Mouse (Mus musculus) layer of hippocampus, adult 9-11 months (tissue): ENCODE results near the gene Rbfox1.

Experiments
- DNase-seq: peaks from one replicate; pipeline ENCODE4 v3.0.0; 2022

Rbfox1 gene

GRCm38 (mm10) chr16:6247569-6247968 lies 362.4 kb downstream of the Rbfox1 start:
- no peak for DNase-seq

GRCm38 (mm10) chr16:6264557-6264956 lies 379.4 kb downstream of the Rbfox1 start:
- no peak for DNase-seq

- DNase-seq: no peak
Observed at GRCm38 (mm10) chr16:6265610-6266009, 380.5 kb downstream of the Rbfox1 start.

GRCm38 (mm10) chr16:6271596-6272370 lies 386.6 kb downstream of the Rbfox1 start:
- DNase-seq: no peak

GRCm38 (mm10) chr16:6283496-6283895 lies 398.3 kb downstream of the Rbfox1 start:
- DNase-seq: no peak

- no peak for DNase-seq
Observed at GRCm38 (mm10) chr16:6284317-6284716, 399.2 kb downstream of the Rbfox1 start.

- DNase-seq: no peak
Observed at GRCm38 (mm10) chr16:6287699-6288098, 402.5 kb downstream of the Rbfox1 start.

- no peak for DNase-seq
Observed at GRCm38 (mm10) chr16:6300112-6300511, 415.0 kb downstream of the Rbfox1 start.

GRCm38 (mm10) chr16:6303082-6303481 lies 417.9 kb downstream of the Rbfox1 start:
- DNase-seq: no peak

- no peak for DNase-seq
Observed at GRCm38 (mm10) chr16:6309940-6310339, 424.8 kb downstream of the Rbfox1 start.

GRCm38 (mm10) chr16:6310744-6311678 lies 425.9 kb downstream of the Rbfox1 start:
- DNase-seq: no peak

GRCm38 (mm10) chr16:6313689-6314088 lies 428.5 kb downstream of the Rbfox1 start:
- DNase-seq: peak; percentile 39

GRCm38 (mm10) chr16:6324832-6325231 lies 439.7 kb downstream of the Rbfox1 start:
- no peak for DNase-seq

- no peak for DNase-seq
Observed at GRCm38 (mm10) chr16:6331400-6331939, 446.3 kb downstream of the Rbfox1 start.

GRCm38 (mm10) chr16:6333273-6333672 lies 448.1 kb downstream of the Rbfox1 start:
- DNase-seq: no peak

- DNase-seq: no peak
Observed at GRCm38 (mm10) chr16:6348103-6348502, 462.9 kb downstream of the Rbfox1 start.

GRCm38 (mm10) chr16:6348581-6349241 lies 463.6 kb downstream of the Rbfox1 start:
- peak; percentile 63 for DNase-seq

GRCm38 (mm10) chr16:6349381-6349780 lies 464.2 kb downstream of the Rbfox1 start:
- DNase-seq: peak; percentile 27

GRCm38 (mm10) chr16:6350256-6350655 lies 465.1 kb downstream of the Rbfox1 start:
- DNase-seq: no peak

GRCm38 (mm10) chr16:6353191-6353590 lies 468.0 kb downstream of the Rbfox1 start:
- peak; percentile 59 for DNase-seq

GRCm38 (mm10) chr16:6356931-6357330 lies 471.8 kb downstream of the Rbfox1 start:
- DNase-seq: no peak

GRCm38 (mm10) chr16:6365793-6366192 lies 480.6 kb downstream of the Rbfox1 start:
- DNase-seq: no peak

- DNase-seq: no peak
Observed at GRCm38 (mm10) chr16:6366649-6367048, 481.5 kb downstream of the Rbfox1 start.
